Mouse (Mus musculus): ENCODE results near the gene C4b.

- TF ChIP-seq GATA1 (IDR thresholded peaks at IDR 0.05; ENCODE audit: low read length), result no peak
- TF ChIP-seq TAL1 (IDR thresholded peaks at IDR 0.05; ENCODE audit: low read length), result no peak
These were observed at the start of gene C4b for GRCm38 (mm10) chr17:34743719-34744118.
